Comparison of ENCODE assay signal across 19 mouse cellular contexts in the genomic region with DNA sequence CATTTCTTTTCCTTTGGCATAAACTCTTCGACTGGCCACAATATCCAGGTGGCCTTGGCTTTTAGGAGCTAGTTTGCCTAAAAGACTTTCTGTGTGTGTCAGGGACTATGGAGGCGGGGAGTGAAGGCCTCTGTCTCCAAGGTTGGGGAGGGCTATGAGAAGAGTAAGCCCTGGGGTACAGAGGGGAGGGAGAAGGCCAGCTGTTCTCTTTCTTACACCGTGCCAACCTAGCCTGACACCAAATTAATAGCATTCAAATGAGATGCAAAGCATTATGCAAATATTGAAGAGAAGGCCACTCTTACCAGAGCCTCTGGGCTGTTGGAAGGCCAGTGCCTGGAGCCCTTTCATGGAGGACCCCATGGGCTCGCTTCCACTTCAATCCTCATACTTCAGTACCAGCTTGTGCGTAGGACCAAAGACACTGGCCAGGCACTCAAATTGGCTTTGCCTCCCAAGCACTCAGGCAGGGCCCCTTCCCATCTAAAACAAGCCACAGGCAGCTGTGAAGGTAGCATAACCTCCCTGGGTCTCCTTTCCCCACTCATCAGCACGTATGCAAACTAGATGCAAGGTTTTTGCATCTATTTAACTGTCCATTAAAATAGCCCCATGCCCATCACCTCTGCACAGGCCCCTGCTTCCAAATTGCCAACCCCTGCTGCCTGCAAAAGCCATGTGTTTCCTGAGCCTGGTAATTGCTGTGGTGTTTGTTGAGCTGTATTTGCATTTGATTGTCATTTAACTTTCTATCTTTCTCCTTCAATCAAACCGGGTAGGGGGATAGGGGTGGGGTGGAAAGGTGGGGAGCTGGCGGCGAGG. TPM values are rescaled to one million over a fixed set of nuclear protein-coding genes. Genes with fewer than 3 reads are reported as not detected.
DNase-seq lines count a peak whose midpoint lies in the region; ATAC-seq and TF ChIP-seq lines count a peak whose summit lies in the region.
"Had no signal": no experiment of that assay in that cellular context is flagged by ENCODE, and none has a peak within 500 bp of the region (broad histone marks: within the 10 kb centered on the region; RNA-seq: fewer than 3 reads in every experiment).

No protein-coding gene starts in this region.

- no peak overlapping the region for H3K4me2 ChIP-seq in hindbrain, embryonic 12.5 days (replicated peaks)
- peak overlapping the region; percentile 3; the same call in 1 of the 2 replicates for H3K4me2 ChIP-seq in midbrain, embryonic 15.5 days
- H3K4me2 ChIP-seq: heart, embryonic 12.5 days; limb, embryonic 15.5 days had no signal

- no peak overlapping the region for H3K9ac ChIP-seq in hindbrain, embryonic 12.5 days
- H3K9ac ChIP-seq in midbrain, embryonic 15.5 days: peak overlapping the region; percentile 8; the same call in 1 of the 2 replicates
- H3K9ac ChIP-seq: heart, embryonic 12.5 days; limb, embryonic 15.5 days had no signal

- WGBS in hindbrain, embryonic 12.5 days: 28% methylated on average over 9 of the region's 9 CpGs
- WGBS in midbrain, embryonic 15.5 days: 22% methylated on average over 9 of the region's 9 CpGs

- no peak for TF ChIP-seq CTCF in E14TG2a.4 (conservative IDR thresholded peaks at IDR 0.05; ENCODE audit: low read length)

- peaks cover 37% of the 10 kb centered on the region for H3K4me1 ChIP-seq in E14TG2a.4 (replicated peaks; ENCODE audit: low read depth, low read length)
- peaks cover 40% of the 10 kb centered on the region for H3K4me1 ChIP-seq in hindbrain, embryonic 12.5 days
- peaks cover 47% of the 10 kb centered on the region for H3K4me1 ChIP-seq in midbrain, embryonic 15.5 days

- H3K4me3 ChIP-seq in E14TG2a.4 (replicated peaks; ENCODE audit: low read length): peak overlapping the region; percentile 26; the same call in 1 of the 2 replicates
- H3K4me3 ChIP-seq in hindbrain, embryonic 12.5 days: no peak overlapping the region
- H3K4me3 ChIP-seq in midbrain, embryonic 15.5 days: no peak overlapping the region
- H3K4me3 ChIP-seq: heart, embryonic 12.5 days; left cerebral cortex, adult 2 months; limb, embryonic 15.5 days; myocyte had no signal

- peak overlapping the region; percentile 77 for H3K27ac ChIP-seq in hindbrain, embryonic 12.5 days
- H3K27ac ChIP-seq in midbrain, embryonic 15.5 days: peak overlapping the region; percentile 76
- H3K27ac ChIP-seq: left cerebral cortex, adult 2 months; limb, embryonic 15.5 days; macrophage had no signal

- no peaks in the 10 kb centered on the region for H3K36me3 ChIP-seq in E14TG2a.4 (ENCODE audit: insufficient read depth, low read length)
- no peaks in the 10 kb centered on the region for H3K36me3 ChIP-seq in hindbrain, embryonic 12.5 days
- no peaks in the 10 kb centered on the region for H3K36me3 ChIP-seq in midbrain, embryonic 15.5 days (replicated peaks)
- H3K36me3 ChIP-seq: heart, embryonic 12.5 days; limb, embryonic 15.5 days had no signal

- H3K9me3 ChIP-seq in E14TG2a.4 (ENCODE audit: low read length): no peaks in the 10 kb centered on the region
- H3K9me3 ChIP-seq in hindbrain, embryonic 12.5 days (replicated peaks): no peaks in the 10 kb centered on the region
- H3K9me3 ChIP-seq in midbrain, embryonic 15.5 days: no peaks in the 10 kb centered on the region
- H3K9me3 ChIP-seq: heart, embryonic 12.5 days; limb, embryonic 15.5 days had no signal

- ATAC-seq in hindbrain, embryonic 12.5 days (ENCODE audit: low FRiP score): peak; percentile 81
- ATAC-seq in midbrain, embryonic 15.5 days (replicated peaks): peak; percentile 68

- DNase-seq in adrenal gland, adult 2 months: peak; percentile 52
- DNase-seq in adrenal gland, postnatal 10 days: no peak
- no peak for DNase-seq in gastrocnemius, postnatal 14 days
- no peak for DNase-seq in spleen, adult 12 weeks (ENCODE audit: low spot score)
- DNase-seq in kidney, postnatal 25 days: no peak
- DNase-seq: cerebellum, adult 9-10 months; gastrocnemius, postnatal 25 days; heart, postnatal 4 days; kidney, adult 18-20 months; lung, adult 18-20 months; thymus, postnatal 4 days had no signal

- H3K27me3 ChIP-seq in E14TG2a.4 (ENCODE audit: insufficient read depth, low read length): peaks cover 78% of the 10 kb centered on the region
- H3K27me3 ChIP-seq in hindbrain, embryonic 12.5 days: peaks cover 26% of the 10 kb centered on the region
- no peaks in the 10 kb centered on the region for H3K27me3 ChIP-seq in midbrain, embryonic 15.5 days (replicated peaks)

- intact Hi-C loops in gastrocnemius, postnatal 14 days (cut with DNase I; ENCODE audit: low total_unique reads): no loop called here

RNA-seq across cellular contexts. Expression of a gene that starts 4.6 kb away (rescaled TPM):
- 1 to 10 TPM; 2.9 to 4.4 TPM for total RNA-seq in adrenal gland, adult 2 months (2021)
- 1.5 and 2.0 TPM in 2 replicates for polyA plus RNA-seq in adrenal gland, adult 2 months (2012; rRNA removed)
- 1 to 10 TPM; 2.5 to 3.6 TPM for total RNA-seq in adrenal gland, postnatal 10 days (2021)
- polyA plus RNA-seq in hindbrain, embryonic 12.5 days (2016; fragmentation: Nextera tagmentation; extraction: Ambion mirVana): 47.3 and 48.7 TPM in 2 replicates
- 159 and 162 TPM in 2 replicates for polyA plus RNA-seq in midbrain, embryonic 15.5 days (2015; fragmentation: Nextera tagmentation; extraction: Ambion mirVana)
- total RNA-seq in gastrocnemius, postnatal 14 days (2021): under 1 TPM; 0.51 to 0.82 TPM
- polyA plus RNA-seq: macrophage, myocyte had no signal

RNA-seq across cellular contexts. Expression of a gene that starts 32.2 kb away (rescaled TPM):
- 1 to 10 TPM in 1 of 2 experiments, under 1 TPM in 1; 0.35 to 1.8 TPM for total RNA-seq in adrenal gland, adult 2 months (2021)
- 3.0 and 4.3 TPM in 2 replicates for polyA plus RNA-seq in adrenal gland, adult 2 months (2012; rRNA removed)
- 10 to 100 TPM; 14.0 to 25.8 TPM for total RNA-seq in adrenal gland, postnatal 10 days (2021)
- 5.0 and 7.1 TPM in 2 replicates for polyA plus RNA-seq in hindbrain, embryonic 12.5 days (2016; fragmentation: Nextera tagmentation; extraction: Ambion mirVana)
- polyA plus RNA-seq in midbrain, embryonic 15.5 days (2015; fragmentation: Nextera tagmentation; extraction: Ambion mirVana): 5.7 and 6.7 TPM in 2 replicates
- under 1 TPM in 1 of 2 experiments, not detected in 1; 0.94 TPM for total RNA-seq in gastrocnemius, postnatal 14 days (2021)
- polyA plus RNA-seq: macrophage, myocyte had no signal

RNA-seq across cellular contexts. Expression of a gene that starts 56.5 kb away (rescaled TPM):
- total RNA-seq in adrenal gland, adult 2 months (2021): 10 to 100 TPM; 47.1 to 53.2 TPM
- 69.1 and 70.3 TPM in 2 replicates for polyA plus RNA-seq in adrenal gland, adult 2 months (2012; rRNA removed)
- 10 to 100 TPM; 42.9 to 55.3 TPM for total RNA-seq in adrenal gland, postnatal 10 days (2021)
- polyA plus RNA-seq in hindbrain, embryonic 12.5 days (2016; fragmentation: Nextera tagmentation; extraction: Ambion mirVana): 30.6 and 30.7 TPM in 2 replicates
- 19.2 and 20.7 TPM in 2 replicates for polyA plus RNA-seq in midbrain, embryonic 15.5 days (2015; fragmentation: Nextera tagmentation; extraction: Ambion mirVana)
- 10 to 100 TPM; 18.3 to 19.1 TPM for total RNA-seq in gastrocnemius, postnatal 14 days (2021)

Comparison
In these comparisons a context has a peak if more than half of its experiments do, and no peak if none do; other contexts are left out.
1. RNA of a gene that starts 32.2 kb away (total RNA-seq): 14.0 to 25.8 TPM in adrenal gland, postnatal 10 days; 0.35 to 1.8 TPM in adrenal gland, adult 2 months and 0.94 TPM in gastrocnemius, postnatal 14 days; every median in the first group is over 4 times any median in the second.